Mouse (Mus musculus): Measurements from ENCODE around the gene Cdc42ep1. TPM values are rescaled to one million over a fixed set of nuclear protein-coding genes. Genes with fewer than 3 reads are reported as not detected.
"Not testable (repeated sequence)": the region's sequence is repeated elsewhere in the genome, so short reads cannot be mapped to it uniquely, and the experiment has no call there.

Cdc42ep1 gene
- total RNA-seq, 2 experiments from 2014 or later: 56.7 to 59.1 TPM

DNA sequence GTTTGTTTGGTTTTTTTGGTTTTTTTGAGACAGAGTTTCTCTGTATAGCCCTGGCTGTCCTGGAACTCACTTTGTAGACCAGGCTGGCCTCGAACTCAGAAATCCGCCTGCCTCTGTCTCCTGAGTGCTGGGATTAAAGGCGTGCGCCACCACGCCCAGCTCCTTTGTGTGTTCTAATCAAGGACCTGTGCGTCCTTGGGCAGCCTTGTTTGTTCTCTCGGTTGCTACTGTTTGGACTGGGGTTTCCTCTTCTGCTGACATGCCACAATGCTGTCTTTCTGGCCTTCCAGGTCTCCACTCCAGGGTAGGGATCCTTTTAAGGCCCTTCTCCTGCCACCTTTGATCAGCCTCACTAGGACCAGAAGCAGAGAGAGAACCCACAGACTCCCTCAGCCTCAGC is 4.4 kb downstream of the Cdc42ep1 start:
- DNase-seq (ENCODE audit: low spot score in 2 of 2): not testable (repeated sequence)

DNA sequence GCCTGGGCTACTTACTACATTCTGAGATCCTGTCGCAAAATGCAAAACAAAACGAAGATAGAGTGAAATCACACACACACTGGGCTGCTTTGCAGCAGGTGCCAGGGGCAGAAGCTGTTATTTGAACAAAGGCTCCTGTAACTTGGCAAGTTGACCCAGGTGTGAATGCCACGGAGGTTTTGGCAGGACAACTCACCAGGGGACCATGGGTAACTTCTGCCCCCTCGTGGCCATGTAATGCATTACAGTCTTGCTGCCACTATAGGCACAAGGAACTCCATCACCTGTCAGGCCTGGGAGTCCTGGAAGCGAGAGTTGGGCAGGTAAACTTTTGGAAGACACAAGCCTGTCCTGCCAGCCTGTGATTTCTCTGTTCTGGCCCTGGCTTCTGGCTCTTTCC is 6.0 kb downstream of the Cdc42ep1 start:
- peak; percentile 61 to 75 for DNase-seq (ENCODE audit: low spot score in 2 of 2)

DNA sequence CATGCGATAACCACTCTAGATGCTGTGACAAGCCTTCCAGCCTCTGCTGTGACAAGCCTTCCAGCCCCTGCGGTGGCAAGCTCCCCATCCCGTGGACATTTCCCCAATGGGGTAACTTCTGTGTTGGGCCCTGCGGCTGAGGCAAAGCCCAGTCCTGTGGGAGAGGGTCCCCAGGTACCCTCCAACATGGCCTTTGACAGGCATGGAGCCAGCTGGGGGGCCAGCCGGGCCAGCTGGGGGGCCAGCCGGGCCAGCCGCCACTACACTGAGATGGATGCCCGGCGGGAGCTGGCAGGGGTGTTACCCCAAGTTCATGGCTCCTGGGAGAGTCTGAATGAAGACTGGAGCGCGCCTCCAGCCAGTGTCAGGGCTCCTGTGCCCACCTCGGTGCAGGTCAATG is 7.1 kb downstream of the Cdc42ep1 start:
- no peak for DNase-seq (ENCODE audit: low spot score in 2 of 2)

DNA sequence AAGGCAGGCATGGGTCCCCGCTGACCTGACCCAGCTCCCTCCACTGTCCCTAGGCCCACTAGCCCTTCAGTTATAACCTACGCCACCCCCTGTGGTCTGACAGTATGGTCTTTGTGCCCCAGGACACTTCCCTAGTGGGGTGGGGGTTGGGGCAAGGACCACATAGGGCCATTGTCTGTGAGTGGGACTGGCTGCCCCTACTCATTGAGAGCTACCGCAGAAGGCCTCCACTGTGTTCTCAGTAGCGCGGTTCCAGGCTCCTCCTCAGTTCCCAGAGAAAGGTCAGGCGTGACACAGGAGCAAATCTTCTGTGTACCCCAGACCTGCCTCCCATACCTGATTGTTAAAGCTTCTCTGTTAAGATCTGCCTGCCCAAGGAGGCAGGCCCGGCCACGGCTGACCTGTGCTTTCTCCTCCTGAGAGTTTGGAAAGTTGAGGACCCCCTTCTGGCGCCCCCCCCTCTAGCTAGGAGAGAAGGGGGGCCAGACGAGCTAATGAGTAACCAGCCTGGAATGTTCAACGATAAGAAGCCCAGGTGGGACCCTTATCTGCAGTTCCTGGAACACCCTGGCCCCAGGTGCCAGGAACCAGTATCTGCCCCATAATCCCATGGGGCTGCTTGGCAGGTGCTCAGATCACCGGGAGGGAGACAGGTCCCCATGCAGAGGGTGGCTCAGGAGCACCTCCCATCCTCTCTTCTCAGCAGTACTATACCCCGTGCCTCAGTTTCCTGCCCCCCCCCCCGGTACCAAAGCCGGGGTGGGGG is 7.8 kb downstream of the Cdc42ep1 start:
- DNase-seq (ENCODE audit: low spot score in 2 of 2): no peak

DNA sequence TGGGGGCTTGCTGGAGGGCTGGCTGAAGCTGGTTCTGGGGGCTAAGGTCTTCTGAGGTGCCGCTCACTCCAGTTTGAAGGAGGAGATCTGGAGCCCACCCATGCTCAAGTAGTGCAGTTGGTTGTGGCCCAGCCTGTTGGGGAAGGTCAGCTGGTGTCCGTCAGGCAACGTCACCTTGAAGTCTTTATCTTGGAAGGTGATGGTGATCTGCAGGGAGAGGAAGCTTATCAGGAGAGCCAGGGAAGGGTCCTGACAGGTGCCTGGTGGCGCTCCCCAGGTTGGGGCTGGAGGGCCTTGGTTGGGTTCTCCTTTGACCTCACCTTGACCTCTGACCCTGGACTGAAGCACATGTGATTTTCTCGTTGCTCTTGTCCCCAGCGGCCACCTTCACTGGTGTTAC is 8.5 kb downstream of the Cdc42ep1 start:
- no peak for DNase-seq (ENCODE audit: low spot score in 2 of 2)

DNA sequence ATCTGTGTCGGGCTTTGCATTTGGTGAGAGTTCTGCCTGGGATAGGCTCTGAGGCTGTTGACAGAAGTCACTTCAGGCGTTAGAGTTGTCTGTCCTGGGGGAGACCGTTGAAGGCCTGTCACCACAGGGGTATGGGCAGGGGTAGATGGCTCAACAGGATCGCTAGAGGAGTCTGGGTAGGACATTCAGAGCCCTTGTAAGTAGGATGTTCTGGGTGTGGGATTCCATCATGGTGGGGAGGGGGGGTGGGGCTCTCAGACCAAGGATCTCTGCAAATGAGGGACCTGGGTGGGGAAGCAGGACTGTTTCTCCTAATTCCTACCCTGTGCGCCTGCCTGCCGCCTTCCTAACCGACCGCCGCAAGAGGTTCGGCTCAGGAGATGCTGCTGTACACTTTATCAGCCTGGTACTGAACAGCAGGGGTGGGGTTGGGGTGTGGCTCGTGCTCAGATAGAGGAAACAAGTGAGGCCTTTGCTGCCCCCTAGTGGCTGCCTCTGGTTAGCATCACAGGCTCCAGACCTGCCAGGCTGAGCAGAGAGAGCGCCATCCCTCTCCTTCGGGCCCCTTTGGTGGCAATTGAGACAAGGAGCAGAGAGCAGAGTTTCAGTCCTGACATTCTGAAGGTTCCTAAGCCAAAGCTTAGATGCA is 9.2 kb downstream of the Cdc42ep1 start:
- DNase-seq (ENCODE audit: low spot score in 2 of 2): peak; percentile 79 to 82

DNA sequence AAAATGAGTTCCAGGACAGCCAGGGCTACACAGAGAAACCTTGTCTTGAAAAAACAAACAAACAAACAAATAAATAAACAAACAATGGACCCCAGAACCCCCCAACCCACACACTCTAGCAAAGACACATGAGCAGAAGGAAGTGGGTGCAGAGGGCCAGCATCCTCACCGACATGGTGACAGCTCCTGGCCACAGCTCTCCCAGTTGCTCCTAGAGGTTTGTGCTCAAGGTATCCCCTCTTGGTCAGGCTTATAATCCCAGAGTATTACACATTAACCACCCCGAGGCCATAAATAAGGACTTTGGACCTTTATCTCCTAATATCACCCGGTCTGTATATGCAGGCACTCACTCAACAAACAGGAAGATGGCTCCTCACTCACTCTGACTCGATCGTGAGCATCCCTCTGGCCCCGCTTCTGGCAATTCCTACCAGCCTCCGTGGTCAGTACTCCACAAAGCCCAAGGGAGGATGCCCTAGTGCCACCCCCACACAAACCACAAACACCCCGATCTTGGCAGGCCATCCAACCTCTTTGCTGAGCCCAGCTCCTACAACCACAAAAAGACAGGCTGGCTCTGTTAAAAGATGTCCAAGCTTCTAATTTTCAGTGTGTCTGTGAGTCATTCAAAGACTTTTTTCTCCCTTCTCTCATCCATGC is 13.0 kb downstream of the Cdc42ep1 start, which contains the start of gene Lgals2:
Gene Lgals2, minus strand, starts transcription at position 227 of the 663 bp plus-strand sequence.
- DNase-seq (ENCODE audit: low spot score in 2 of 2): no peak

DNA sequence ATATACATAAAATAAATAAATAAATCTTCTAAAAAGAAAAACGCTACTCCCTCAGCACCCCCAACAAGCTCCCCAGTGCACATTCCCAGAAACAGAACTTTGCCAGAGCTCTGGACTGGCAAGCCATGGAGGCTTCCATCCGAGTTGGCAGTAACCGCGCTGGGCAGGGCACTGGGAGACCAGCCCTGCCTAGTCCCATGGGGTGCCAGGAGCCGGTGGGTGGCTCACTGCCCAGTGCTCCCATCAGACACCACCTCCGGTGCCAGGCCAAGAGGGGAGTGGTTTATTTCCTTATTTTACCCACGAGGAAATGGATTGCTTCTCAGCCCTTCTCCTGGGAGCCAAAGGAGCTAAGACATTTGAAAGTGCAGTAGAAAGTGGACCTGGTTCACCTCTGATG is 14.6 kb downstream of the Cdc42ep1 start:
- no peak for DNase-seq (ENCODE audit: low spot score in 2 of 2)

DNA sequence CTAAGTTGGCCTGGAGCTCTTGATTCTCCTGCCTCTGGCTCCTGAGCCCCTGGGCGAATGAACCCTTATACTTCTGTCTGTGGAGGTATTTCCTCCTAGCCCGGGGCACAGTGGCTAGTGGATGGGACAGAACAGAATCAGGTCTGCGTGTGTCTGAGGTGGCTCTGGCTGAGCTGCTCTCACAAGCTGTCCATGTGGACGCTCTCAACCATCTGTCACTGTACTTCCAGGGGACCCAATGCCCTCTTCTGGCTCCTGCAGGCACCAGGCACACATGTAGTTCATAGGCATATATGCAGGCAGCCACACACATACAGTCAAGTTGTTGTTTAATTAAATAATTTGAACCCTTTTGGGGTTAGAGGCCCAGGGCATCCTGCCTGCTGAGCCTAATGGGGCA is 16.9 kb downstream of the Cdc42ep1 start:
- DNase-seq (ENCODE audit: low spot score in 2 of 2): no peak

DNA sequence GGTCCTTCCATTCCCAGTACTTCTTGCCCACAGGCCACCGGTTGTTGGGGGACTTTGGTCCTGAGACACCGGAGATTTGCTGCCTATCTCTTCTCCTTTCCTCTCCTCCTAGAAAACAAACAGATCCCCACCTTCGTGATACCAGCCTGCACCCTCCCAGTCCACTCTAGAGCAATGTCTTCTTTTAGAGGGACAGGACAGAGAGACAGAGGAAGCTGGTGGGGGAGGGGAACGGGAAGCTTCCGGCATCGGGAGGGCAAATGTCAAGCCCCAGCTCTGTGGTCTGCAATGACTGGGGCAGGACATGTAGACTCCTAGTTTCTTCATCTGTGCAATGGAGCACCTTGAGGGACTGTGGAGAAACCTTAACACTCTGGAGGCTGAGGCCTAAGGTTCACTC is 17.3 kb downstream of the Cdc42ep1 start:
- DNase-seq (ENCODE audit: low spot score in 2 of 2): no peak

DNA sequence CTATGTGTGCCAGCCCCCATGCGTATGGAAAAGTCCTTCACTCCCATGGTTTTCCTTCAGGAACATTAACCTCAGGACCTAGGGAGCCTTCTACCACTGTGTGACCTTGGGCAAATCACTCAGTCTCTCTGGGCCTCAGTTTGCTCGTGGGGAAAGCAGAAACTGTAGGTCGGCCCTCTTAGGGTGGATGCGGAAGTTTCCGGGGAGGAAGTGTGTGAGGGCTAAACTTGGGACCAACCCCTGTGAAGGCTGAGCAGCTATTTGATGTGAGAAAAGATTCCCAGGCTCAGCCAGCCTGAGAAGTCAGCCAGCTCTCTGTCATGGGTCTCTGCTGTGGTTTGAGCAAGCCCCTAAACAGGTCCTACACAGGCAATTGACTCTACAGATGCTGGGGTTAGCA is 19.9 kb downstream of the Cdc42ep1 start:
- no peak for DNase-seq (ENCODE audit: low spot score in 2 of 2)

DNA sequence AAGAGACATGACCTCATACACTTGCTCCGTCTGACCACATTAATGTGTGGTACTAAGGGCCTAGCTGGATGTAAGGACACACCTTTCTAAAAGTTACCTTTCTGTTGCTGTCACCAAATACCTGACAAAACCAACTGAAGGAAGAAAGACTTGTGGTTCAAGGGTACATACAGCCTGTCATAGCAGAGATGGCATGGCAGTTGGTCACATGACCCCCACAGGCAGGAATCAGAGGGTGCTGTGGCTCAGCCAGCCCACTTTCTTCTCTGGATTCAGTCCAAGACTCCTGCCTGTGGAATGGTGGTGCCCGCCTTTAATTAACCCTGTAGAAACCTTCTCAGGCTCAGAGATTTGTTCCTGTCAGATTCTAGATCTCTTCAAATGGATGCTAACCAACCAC is 20.7 kb downstream of the Cdc42ep1 start:
- DNase-seq (ENCODE audit: low spot score in 2 of 2): no peak

DNA sequence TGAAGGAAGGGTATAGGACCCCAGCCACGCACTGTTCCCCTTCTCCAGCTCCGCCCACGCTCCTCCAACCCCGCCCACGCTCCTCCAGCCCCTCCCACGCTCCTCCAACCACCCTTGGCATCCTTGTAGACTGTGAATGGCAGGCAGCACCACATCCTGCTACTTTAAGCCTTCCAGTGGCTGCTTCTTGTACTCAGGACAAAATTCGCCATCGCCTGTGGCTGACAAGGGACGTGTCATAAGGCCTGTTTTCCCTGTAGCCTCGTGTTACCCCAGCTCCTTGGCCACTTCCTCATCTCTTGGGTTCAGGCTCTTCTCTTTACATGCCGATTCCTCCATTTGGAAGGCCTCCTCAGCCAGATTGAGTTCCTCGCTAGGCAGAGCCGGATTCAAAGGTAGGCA is 21.4 kb downstream of the Cdc42ep1 start:
- no peak for DNase-seq (ENCODE audit: low spot score in 2 of 2)

DNA sequence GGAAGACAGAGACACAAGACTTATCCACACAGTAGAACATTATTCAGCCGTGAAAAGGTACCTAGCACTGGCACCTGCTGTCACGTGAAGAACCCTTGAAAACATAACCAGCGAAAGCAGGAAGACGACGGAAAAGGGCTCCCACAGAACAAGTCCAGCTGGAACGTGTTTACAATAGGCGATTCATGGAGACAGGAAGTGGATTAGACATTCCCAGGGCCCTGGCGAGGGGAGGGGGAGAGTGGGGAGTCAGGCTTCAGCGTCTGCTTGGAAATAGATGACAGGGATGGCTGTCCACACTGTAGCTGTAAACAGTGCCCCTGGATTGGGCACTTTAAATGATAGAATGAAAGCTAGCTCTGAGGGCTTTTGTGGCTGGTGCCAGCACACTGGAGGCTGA is 26.0 kb downstream of the Cdc42ep1 start:
- DNase-seq (ENCODE audit: low spot score in 2 of 2): no peak

DNA sequence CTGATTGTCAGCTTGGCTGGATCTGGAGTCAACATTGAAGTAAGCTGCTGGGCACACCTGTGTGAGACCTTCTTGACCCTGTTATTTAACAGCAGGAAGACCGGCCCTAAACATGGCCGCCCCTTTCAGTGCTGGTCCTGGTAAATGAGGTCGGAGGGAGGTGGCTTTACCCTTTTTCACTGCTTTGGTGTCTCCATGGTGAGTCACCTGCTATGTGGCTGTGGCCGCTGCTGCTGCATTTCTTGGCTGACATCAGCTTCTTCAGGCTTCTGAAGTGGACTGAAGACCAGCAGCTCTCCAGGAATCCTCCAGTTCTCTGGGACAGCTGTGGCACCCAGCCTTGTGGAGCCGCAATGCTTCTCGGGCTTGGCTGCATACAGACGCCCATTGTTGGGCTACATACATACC is 26.4 kb downstream of the Cdc42ep1 start:
- no peak for DNase-seq (ENCODE audit: low spot score in 2 of 2)

DNA sequence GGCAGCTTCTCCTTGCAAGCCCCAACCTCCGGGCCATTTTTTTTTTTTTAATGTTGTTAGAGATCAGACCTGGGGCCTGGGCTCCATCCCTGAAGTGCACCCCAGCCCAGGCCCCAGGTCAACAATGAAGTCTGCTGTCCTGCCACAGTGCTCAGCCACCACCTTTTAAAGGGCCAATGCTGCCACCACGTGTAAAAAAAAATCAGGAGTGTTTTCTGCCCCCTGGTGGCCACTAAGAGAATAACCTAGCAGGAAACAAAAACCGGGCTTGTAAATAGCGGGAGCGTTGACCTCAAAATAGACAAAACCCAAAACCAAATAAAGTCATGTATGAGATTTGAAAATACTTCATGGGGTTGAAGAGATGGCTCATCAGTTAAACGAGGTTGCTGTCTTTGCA is 27.4 kb downstream of the Cdc42ep1 start:
- no peak for DNase-seq (ENCODE audit: low spot score in 2 of 2)

DNA sequence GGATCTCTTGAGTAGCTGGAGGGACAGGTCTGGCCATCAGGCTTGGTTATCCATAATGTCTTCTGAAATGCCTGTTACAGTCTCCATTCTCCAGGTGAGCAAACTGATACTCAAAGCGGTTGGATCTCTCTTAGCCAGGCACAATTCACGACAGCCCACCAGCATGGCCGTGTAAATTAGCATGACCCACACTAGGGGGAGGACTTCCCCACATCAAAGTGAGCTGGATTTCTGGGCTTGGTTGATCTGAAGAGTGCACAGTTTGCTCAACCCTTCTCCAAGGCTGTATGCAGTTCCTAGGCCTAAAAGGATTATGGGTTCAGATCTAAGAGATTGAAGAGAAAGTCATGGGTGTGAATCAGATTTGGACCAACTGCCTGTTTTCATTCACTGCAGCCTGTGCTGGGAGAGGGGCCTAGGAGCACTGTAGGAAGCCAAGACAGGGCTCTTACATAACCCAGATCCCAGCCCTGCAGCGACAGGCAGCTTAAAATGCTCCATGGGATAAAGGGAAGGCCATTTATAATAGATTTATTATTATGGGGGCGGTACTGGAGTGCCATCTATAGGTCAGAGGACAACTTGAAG is 29.7 kb downstream of the Cdc42ep1 start:
- DNase-seq (ENCODE audit: low spot score in 2 of 2): no peak

DNA sequence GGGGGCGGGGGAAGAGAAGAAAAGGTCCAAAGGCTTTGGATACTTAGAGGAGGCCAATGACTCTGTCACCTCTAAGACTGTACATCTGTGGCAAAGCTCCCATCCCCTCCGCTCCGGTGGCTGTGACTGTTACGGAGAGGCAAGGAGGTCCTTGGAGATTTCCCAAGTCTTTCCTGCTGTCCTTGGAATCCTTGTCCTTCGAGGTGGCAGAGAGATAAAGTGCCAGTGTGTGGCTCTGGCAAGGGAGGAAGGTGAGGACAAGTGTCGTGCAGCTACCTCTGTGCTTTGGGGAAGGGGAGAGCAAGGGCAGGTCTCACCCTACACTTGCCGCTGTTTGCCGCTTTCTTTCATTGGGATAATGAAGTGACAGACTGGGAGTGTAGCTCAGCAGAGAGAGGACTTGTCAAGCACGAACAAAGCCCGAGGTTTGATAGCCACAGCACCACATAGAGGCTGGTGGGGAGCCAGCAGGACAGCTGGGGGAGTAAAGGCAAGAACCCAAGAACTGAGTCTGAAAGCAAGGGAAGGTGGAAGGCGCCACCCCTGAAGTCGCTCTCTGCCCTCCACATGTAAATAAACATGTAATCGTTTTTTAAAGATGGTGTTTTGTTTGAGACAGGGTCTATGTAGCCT is 31.5 kb downstream of the Cdc42ep1 start:
- no peak for DNase-seq (ENCODE audit: low spot score in 2 of 2)

DNA sequence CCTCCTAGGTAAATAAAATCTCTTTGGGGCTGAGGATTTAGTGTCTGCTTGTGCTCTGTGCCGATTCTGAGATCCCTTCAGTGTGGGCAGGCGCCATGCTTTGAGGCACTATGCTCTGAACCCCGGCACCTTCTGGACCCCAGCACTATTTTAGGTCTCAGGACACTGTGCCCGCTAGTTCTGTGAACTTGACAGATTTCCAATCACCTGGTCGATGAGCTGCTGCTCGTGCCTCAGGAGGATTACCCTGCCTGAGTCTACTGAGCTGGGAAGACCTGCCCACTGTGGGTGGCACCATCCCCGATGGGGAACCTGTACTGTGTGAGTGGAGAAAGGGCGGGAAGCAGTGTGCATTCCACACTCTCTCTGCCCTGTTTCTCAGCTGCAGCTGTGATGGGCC is 32.6 kb downstream of the Cdc42ep1 start:
- no peak for DNase-seq (ENCODE audit: low spot score in 2 of 2)

DNA sequence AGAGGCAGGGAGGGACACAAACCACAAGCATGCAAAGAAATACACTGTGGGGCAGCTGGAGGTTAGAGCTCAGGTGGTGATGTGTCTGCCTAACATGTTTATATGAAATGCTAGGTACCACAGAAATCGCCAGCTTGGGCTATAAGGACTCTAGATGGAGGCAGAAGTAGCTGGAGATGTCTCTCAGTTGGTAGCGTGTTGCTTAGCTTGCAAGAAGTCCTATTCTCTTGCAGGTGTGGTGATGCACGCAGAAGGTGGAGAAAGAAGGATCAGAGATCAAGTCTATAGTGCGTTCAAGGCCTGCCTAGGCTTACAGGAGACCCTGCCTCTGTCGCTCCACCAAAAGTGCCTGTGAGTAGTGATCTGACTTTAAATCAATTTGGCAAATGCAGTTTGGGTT is 33.1 kb downstream of the Cdc42ep1 start:
- DNase-seq (ENCODE audit: low spot score in 2 of 2): no peak

DNA sequence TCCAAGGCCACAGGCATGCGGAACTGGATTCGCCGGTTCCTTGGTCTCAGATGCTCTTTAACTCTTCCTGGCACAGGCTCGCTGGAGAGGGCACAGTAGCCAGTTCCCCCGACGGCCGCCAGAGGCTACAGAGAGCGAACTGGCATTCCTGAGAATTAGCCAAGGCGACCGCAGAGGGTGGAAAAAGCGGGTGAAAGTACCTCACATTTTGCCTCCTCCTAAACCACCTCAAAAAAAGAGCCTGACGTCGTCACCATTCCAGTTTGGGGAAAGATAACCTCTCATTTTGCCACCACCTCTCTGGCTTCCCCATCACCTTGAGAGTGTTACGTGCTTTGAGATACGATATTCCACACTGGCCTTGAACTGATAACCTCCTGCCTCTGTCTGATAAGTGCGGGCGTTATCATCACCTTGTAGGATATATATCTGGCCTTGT is 33.9 kb downstream of the Cdc42ep1 start:
- peak; percentile 58 to 60 for DNase-seq (ENCODE audit: low spot score in 2 of 2)
